Mouse (Mus musculus) C2C12 (cell line): ENCODE measurements around the gene Atrip. TPM values are rescaled to one million over a fixed set of nuclear protein-coding genes. Genes with fewer than 3 reads are reported as not detected.

ENCODE experiments used
- H3K27me3 ChIP-seq: one replicate; pipeline ENCODE4 v1.6.1; 2011; ENCODE audit not compliant: control insufficient read depth, insufficient read depth, insufficient read length
- H3K36me3 ChIP-seq: one replicate; pipeline ENCODE4 v1.6.1; 2011; ENCODE audit not compliant: control insufficient read depth, insufficient read depth
- H3K4me3 ChIP-seq: one replicate; pipeline ENCODE4 v1.5.1; 2011; ENCODE audit warnings: mild to moderate bottlenecking, control low read depth; ENCODE audit not compliant: poor library complexity, insufficient read depth, severe bottlenecking
- H3K79me2 ChIP-seq: one replicate; pipeline ENCODE4 v1.6.1; 2011; ENCODE audit not compliant: control insufficient read depth, insufficient read depth
- H3K79me3 ChIP-seq: one replicate; pipeline ENCODE4 v1.6.1; 2011; ENCODE audit warnings: low read depth, control low read depth
- H3ac ChIP-seq: one replicate; pipeline ENCODE3; 2011; ENCODE audit warnings: low read depth; ENCODE audit not compliant: control insufficient read depth, insufficient read length
- CEBPB ChIP-seq: IDR thresholded peaks from one replicate; pipeline ENCODE4 v1.6.1; 2011; ENCODE audit warnings: low read depth, mild to moderate bottlenecking, control low read depth, moderate library complexity
- CTCF ChIP-seq: IDR thresholded peaks from one replicate; pipeline ENCODE4 v1.5.1; 2011; ENCODE audit not compliant: control insufficient read depth, insufficient read depth, insufficient read length
- FOSL1 ChIP-seq: IDR thresholded peaks from one replicate; pipeline ENCODE4 v1.8.0; 2011; ENCODE audit warnings: mild to moderate bottlenecking, low read length; ENCODE audit not compliant: poor library complexity, insufficient read depth, severe bottlenecking
- MAX ChIP-seq: IDR thresholded peaks from one replicate; pipeline ENCODE4 v1.6.1; 2011; ENCODE audit warnings: mild to moderate bottlenecking, control low read depth
- MYOD1 ChIP-seq: IDR thresholded peaks from one replicate; pipeline ENCODE4 v1.6.1; 2011; ENCODE audit warnings: low read depth; ENCODE audit not compliant: control insufficient read depth, insufficient read length
- MYOG ChIP-seq: IDR thresholded peaks from one replicate; pipeline ENCODE4 v1.6.1; 2011; ENCODE audit not compliant: control insufficient read depth, insufficient read length; ENCODE audit errors: extremely low read depth
- USF1 ChIP-seq: IDR thresholded peaks from one replicate; pipeline ENCODE4 v1.6.1; 2011; ENCODE audit warnings: low read depth, mild to moderate bottlenecking, control low read depth, moderate library complexity
- polyA plus RNA-seq: library from polyadenylated mRNA; unstranded; fragments of >200 nt; fragmentation: generic; extraction: Trizol; gene quantifications from one replicate; pipeline ENCODE4 v1.2.1, GENCODE M21; 2012; ENCODE audit warnings: missing spikeins

Atrip gene
- polyA plus RNA-seq, 1 experiment, result 11.4 TPM

DNA sequence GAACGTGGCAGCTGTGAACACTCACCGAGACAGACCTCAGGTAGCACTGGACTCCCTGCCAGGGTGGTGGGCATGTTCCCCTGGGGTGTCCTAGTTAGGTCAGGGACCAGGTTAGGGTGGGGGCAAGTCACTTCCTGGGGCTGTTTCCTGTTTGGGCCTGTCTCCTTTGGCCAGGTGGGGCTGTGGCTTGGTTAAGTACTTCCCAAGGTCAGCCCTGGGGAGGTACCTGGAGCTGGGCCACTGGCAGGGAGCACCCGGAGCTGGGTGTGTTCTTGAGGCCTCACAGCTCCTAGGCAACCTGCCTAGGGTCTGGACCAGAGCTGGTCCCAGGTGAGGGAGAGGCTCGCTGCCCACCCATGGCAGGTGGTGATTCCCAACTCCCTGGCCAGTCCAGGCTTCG lies 45.0 kb downstream of the Atrip start:
- Histone ChIP-seq H3K36me3 (peaks cover 5% of the 10 kb centered on the region), H3ac (no peak overlapping the region), H3K79me3 (no peaks in the 10 kb centered on the region), H3K4me3 (no peak overlapping the region), H3K27me3 (no peaks in the 10 kb centered on the region), H3K79me2 (no peaks in the 10 kb centered on the region)
- TF ChIP-seq FOSL1 (no peak), CTCF (no peak), MYOD1 (no peak), MYOG (no peak), MAX (no peak)

DNA sequence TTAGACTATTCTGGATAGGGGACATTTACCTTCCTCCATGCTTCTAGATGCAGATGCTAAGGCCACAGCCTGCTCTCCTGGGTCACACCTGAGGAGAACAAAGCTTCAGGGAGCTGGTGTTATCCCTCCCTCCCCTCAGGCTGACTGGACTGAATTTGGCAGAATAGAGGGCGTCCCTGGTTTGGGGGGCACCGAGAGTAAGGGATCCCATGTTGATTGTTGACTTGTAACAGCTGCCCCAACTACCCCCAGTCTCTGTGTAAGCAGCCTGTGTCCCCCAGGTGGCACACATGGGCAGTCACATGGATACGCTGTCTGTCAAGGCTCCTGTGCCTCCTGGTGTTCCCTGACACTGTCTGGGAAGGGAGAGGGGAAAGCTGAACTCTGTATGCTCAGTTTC lies 45.5 kb downstream of the Atrip start:
- Histone ChIP-seq H3K27me3 (no peaks in the 10 kb centered on the region), H3K36me3 (peaks cover 5% of the 10 kb centered on the region)
- no peak for TF ChIP-seq MYOD1

DNA sequence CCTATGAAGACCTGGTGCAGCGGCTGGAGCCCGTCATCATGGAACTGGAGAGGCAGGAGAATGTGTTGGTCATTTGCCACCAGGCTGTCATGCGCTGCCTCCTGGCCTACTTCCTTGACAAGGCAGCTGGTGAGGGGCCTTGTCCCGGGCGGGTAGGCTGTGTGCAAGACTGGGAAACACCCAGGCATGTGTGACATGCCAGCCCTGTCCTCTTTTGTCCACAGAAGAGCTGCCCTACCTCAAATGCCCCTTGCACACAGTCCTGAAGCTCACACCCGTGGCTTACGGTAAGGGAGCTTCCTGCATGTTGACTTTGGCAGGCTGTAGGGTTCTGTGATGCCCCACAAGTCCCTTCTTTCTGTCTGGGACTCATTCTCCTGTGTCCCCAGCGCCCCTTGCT lies 46.4 kb downstream of the Atrip start:
- H3K36me3 ChIP-seq, result peaks cover 5% of the 10 kb centered on the region
- TF ChIP-seq MYOD1 (no peak), CTCF (no peak), MYOG (no peak), FOSL1 (no peak), CEBPB (no peak), MAX (no peak), USF1 (no peak)

More for the DNA sequence above, 45.5 kb downstream of the Atrip start:
- Histone ChIP-seq H3K79me2 (no peaks in the 10 kb centered on the region), H3K4me3 (no peak overlapping the region), H3ac (no peak overlapping the region), H3K79me3 (no peaks in the 10 kb centered on the region)

DNA sequence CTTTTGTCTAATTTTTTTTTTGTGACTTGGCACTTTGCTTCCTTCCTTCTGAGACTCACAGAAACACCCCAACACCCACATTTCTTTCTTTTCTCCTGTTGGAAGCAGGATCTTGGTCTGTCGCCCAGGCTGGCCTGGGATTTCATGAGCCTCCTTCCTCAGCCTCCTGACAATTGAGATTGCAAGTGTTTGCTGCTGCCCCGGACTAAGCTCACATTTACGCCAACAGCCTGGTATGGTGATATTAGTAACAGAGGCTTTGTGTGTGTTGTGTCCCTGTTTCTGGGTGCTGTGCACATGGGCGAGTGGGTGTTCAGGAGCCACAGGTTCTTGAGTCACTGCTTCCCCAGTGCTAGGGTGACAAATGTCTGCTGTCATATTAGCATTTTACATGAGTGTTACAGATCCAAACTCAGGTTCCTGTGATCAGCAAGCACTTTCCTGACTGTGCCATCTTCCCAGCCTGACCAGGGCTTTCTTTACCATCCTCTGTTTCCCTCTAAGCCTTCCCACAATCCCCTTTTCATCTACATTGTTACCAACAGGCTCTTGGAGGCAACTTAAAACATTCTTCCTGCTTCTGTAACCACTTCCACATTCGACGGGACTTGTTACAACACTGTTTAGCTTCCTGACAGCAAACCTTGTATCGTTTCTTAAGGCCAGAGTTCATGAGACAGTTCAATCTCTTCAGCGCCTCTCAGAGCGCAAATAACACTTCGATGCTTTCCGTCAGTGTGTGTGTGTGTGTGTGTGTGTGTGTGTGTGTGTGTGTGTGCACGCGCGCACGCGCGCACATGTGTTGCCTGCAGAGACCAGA lies 50.8 kb downstream of the Atrip start:
- no peaks in the 10 kb centered on the region for H3K79me3 ChIP-seq
- TF ChIP-seq FOSL1, result no peak
- TF ChIP-seq MAX, result no peak
- TF ChIP-seq CTCF, result no peak
- no peak for TF ChIP-seq MYOG
- no peak for TF ChIP-seq CEBPB
- TF ChIP-seq MYOD1, result no peak
- no peak for TF ChIP-seq USF1
- H3K79me2 ChIP-seq, result no peaks in the 10 kb centered on the region
- H3K36me3 ChIP-seq, result no peaks in the 10 kb centered on the region
- H3ac ChIP-seq, result no peak overlapping the region
- no peaks in the 10 kb centered on the region for H3K27me3 ChIP-seq
- no peak overlapping the region for H3K4me3 ChIP-seq

More for the DNA sequence above, 46.4 kb downstream of the Atrip start:
- no peaks in the 10 kb centered on the region for H3K79me3 ChIP-seq
- H3K79me2 ChIP-seq, result no peaks in the 10 kb centered on the region
- no peak overlapping the region for H3K4me3 ChIP-seq
- H3ac ChIP-seq, result no peak overlapping the region
- no peaks in the 10 kb centered on the region for H3K27me3 ChIP-seq

DNA sequence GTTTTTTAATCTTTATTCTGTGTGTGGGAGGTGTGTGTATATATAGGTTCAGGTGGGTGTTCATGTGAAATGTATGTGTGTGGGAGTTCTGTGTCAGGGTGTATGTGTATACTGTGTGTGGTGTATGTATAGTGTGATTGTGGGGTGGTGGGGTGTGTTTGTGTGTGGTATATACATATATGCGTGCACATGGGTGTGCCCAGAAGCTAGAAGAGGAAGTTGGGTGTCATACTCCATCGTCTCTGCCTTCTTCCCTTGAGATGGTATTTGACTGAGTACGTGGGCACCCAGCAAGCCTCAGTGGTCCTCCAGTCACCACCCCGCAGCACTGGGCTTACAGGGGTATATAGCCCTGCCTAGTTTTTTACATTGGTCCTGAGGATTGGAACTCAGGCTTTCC lies 52.5 kb downstream of the Atrip start:
- Histone ChIP-seq H3K79me3 (no peaks in the 10 kb centered on the region), H3K79me2 (no peaks in the 10 kb centered on the region), H3K4me3 (no peak overlapping the region), H3K36me3 (no peaks in the 10 kb centered on the region), H3K27me3 (no peaks in the 10 kb centered on the region), H3ac (no peak overlapping the region)
- no peak for TF ChIP-seq MAX
- TF ChIP-seq MYOG, result no peak
- no peak for TF ChIP-seq MYOD1
- TF ChIP-seq USF1, result no peak
- no peak for TF ChIP-seq FOSL1
- no peak for TF ChIP-seq CTCF
- TF ChIP-seq CEBPB, result no peak

DNA sequence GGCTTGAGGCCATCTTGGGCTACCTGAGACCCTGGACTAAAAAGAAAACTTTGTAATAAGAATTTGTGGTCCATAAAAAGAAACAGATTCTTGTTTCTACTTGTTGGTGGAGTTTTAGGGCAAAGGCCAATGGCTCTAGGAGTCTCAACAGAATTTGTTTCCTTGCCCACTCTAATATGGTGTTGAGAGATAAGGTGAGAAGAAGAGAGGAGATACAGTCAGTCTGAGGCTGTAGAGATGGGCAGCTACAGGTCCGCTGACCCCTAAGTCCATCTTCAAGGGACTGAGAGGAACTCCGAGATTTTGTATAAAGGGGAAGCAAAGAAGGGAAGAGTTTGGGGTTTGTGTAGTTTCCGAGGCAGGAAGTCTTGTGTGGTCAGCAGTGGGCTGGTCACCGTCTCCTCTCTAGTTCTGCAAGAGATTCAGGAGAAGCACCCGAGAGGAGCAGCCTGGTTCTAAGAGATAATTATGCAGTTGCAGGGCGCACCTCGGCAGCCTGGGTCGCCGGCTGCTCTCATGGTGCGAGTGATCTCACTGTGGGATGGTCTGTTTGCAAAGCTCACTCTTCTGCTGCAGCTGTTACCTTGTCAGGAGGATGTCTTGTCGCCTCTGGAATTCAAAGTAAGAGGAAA lies 56.8 kb downstream of the Atrip start:
- H3K27me3 ChIP-seq, result no peaks in the 10 kb centered on the region
- no peak overlapping the region for H3K4me3 ChIP-seq
- no peaks in the 10 kb centered on the region for H3K79me3 ChIP-seq
- no peaks in the 10 kb centered on the region for H3K79me2 ChIP-seq
- H3ac ChIP-seq, result no peak overlapping the region
- peaks cover 6% of the 10 kb centered on the region for H3K36me3 ChIP-seq
- TF ChIP-seq CTCF, result no peak
- no peak for TF ChIP-seq MYOG
- TF ChIP-seq MAX, result no peak
- no peak for TF ChIP-seq CEBPB
- TF ChIP-seq MYOD1, result no peak
- no peak for TF ChIP-seq USF1
- TF ChIP-seq FOSL1, result no peak
